Mouse (Mus musculus) hindbrain, embryonic 11.5 days (tissue): ENCODE measurements at regions not wholly inside any gene's neighbourhood (a gene's known extent, or its start where the extent isn't known, plus 50 kb on each side); places are given as distances from the start of the nearest gene placed in this dataset.

Experiments used
- ATAC-seq: fragments of 200-750 bp; cut with Nextera tagmentation; 2 replicates; pipeline ENCODE4 v1.8.0; 2017; ENCODE audit warnings: mild to moderate bottlenecking, moderate TSS enrichment, moderate library complexity; ENCODE audit not compliant: low FRiP score
- DNase-seq: peaks from one replicate; pipeline ENCODE4 v3.0.0-alpha.2; 2015; ENCODE audit warnings: low spot score
- H3K27ac ChIP-seq: fragments of 300-500 bp; sonication (generic); 2 replicates; pipeline ENCODE4 v1.5.1; 2014; ENCODE audit warnings: mild to moderate bottlenecking, low read depth, low read length
- H3K27me3 ChIP-seq: fragments of 300-500 bp; sonication (generic); 2 replicates; pipeline ENCODE4 v1.6.1; 2014; ENCODE audit warnings: mild to moderate bottlenecking, low read length, moderate library complexity, mixed read lengths; ENCODE audit not compliant: control insufficient read depth, insufficient read depth
- H3K36me3 ChIP-seq: fragments of 300-500 bp; sonication (generic); 2 replicates; pipeline ENCODE4 v1.6.1; 2014; ENCODE audit warnings: mild to moderate bottlenecking, low read length, moderate library complexity, mixed read lengths; ENCODE audit not compliant: control insufficient read depth, insufficient read depth
- H3K4me1 ChIP-seq: fragments of 300-500 bp; sonication (generic); replicated peaks from 2 replicates; pipeline ENCODE4 v1.6.1; 2014; ENCODE audit warnings: low read length, mixed read lengths; ENCODE audit not compliant: control insufficient read depth, insufficient read depth
- H3K4me2 ChIP-seq: fragments of 300-500 bp; sonication (generic); replicated peaks from 2 replicates; pipeline ENCODE4 v1.6.1; 2014; ENCODE audit warnings: mild to moderate bottlenecking, low read depth, low read length
- H3K4me3 ChIP-seq: fragments of 300-500 bp; sonication (generic); 2 replicates; pipeline ENCODE4 v1.5.1; 2014; ENCODE audit warnings: low read depth, low read length
- H3K9ac ChIP-seq: fragments of 300-500 bp; sonication (generic); 2 replicates; pipeline ENCODE4 v1.6.1; 2014; ENCODE audit warnings: low read depth, low read length
- H3K9me3 ChIP-seq: fragments of 300-500 bp; sonication (generic); 2 replicates; pipeline ENCODE4 v1.6.1; 2016; ENCODE audit warnings: low read length; ENCODE audit not compliant: control insufficient read depth
- WGBS: fragments of 180-500 bp; shearing (Covaris S2); extraction: QIAGEN DNeasy Blood & Tissue Kit; methylation state at CpG from one replicate; pipeline ENCODE4 v1.1.7; 2014; 5-methylcytosine and 5-hydroxymethylcytosine counted together

- no peak overlapping the region for H3K27ac ChIP-seq
- H3K36me3 ChIP-seq: no peaks in the 10 kb centered on the region
- ATAC-seq (peak; percentile 43; the same call in 1 of the 2 replicates), DNase-seq (no peak)
- no peak overlapping the region for H3K4me3 ChIP-seq
- H3K4me2 ChIP-seq: no peak overlapping the region
- H3K9me3 ChIP-seq: no peaks in the 10 kb centered on the region
- 78% methylated on average over 4 of the region's 4 CpGs for WGBS
- no peaks in the 10 kb centered on the region for H3K4me1 ChIP-seq
- H3K27me3 ChIP-seq: no peaks in the 10 kb centered on the region
- no peak overlapping the region for H3K9ac ChIP-seq
These were observed 458.7 kb downstream of the Fut8 start for GRCm38 (mm10) chr12:77696662-77697061.

- Histone ChIP-seq H3K27me3 (no peaks in the 10 kb centered on the region), H3K27ac (no peak overlapping the region), H3K4me3 (no peak overlapping the region), H3K9ac (0 out of 2 replicates have a peak overlapping the region, but pooled peaks have one; percentile 2), H3K4me1 (no peaks in the 10 kb centered on the region), H3K36me3 (no peaks in the 10 kb centered on the region), H3K9me3 (no peaks in the 10 kb centered on the region), H3K4me2 (no peak overlapping the region)
- DNase-seq (no peak), ATAC-seq (no peak)
- WGBS: 79% methylated on average over 7 of the region's 7 CpGs
These were observed 460.2 kb downstream of the Fut8 start for GRCm38 (mm10) chr12:77698088-77698487.

- WGBS: 18% methylated on average over 2 of the region's 2 CpGs
- H3K27ac ChIP-seq: no peak overlapping the region
- DNase-seq (no peak), ATAC-seq (no peak)
- no peak overlapping the region for H3K9ac ChIP-seq
- no peak overlapping the region for H3K4me2 ChIP-seq
- H3K27me3 ChIP-seq: no peaks in the 10 kb centered on the region
- no peaks in the 10 kb centered on the region for H3K36me3 ChIP-seq
- H3K4me3 ChIP-seq: no peak overlapping the region
- H3K4me1 ChIP-seq: no peaks in the 10 kb centered on the region
- no peaks in the 10 kb centered on the region for H3K9me3 ChIP-seq
These were observed 462.1 kb downstream of the Fut8 start for GRCm38 (mm10) chr12:77699896-77700605.

- Histone ChIP-seq H3K4me3 (no peak overlapping the region), H3K27ac (no peak overlapping the region), H3K9ac (no peak overlapping the region), H3K36me3 (no peaks in the 10 kb centered on the region), H3K9me3 (no peaks in the 10 kb centered on the region), H3K4me1 (no peaks in the 10 kb centered on the region), H3K27me3 (no peaks in the 10 kb centered on the region), H3K4me2 (no peak overlapping the region)
- ATAC-seq: no peak
- WGBS: 74% methylated on average over 7 of the region's 7 CpGs
- no peak for DNase-seq
These were observed 477.6 kb downstream of the Fut8 start for GRCm38 (mm10) chr12:77715506-77715905.

- H3K36me3 ChIP-seq: no peaks in the 10 kb centered on the region
- H3K9ac ChIP-seq: no peak overlapping the region
- ATAC-seq (peak; percentile 86), DNase-seq (peak; percentile 54)
- WGBS: 10% methylated on average over 2 of the region's 2 CpGs
- no peak overlapping the region for H3K4me3 ChIP-seq
- no peak overlapping the region for H3K4me2 ChIP-seq
- H3K9me3 ChIP-seq: no peaks in the 10 kb centered on the region
- H3K27ac ChIP-seq: no peak overlapping the region
- H3K4me1 ChIP-seq: no peaks in the 10 kb centered on the region
- no peaks in the 10 kb centered on the region for H3K27me3 ChIP-seq
These were observed 478.1 kb downstream of the Fut8 start for GRCm38 (mm10) chr12:77715979-77716378.

GRCm38 (mm10) chr12:77727766-77728165 is 466.3 kb upstream of the Gm6657 start:
- DNase-seq (no peak), ATAC-seq (no peak)
- no peak overlapping the region for H3K4me2 ChIP-seq
- no peaks in the 10 kb centered on the region for H3K36me3 ChIP-seq
- no peaks in the 10 kb centered on the region for H3K27me3 ChIP-seq
- no peaks in the 10 kb centered on the region for H3K9me3 ChIP-seq
- no peaks in the 10 kb centered on the region for H3K4me1 ChIP-seq
- 57% methylated on average over 4 of the region's 4 CpGs for WGBS
- no peak overlapping the region for H3K9ac ChIP-seq
- no peak overlapping the region for H3K4me3 ChIP-seq
- no peak overlapping the region for H3K27ac ChIP-seq

- no peak overlapping the region for H3K4me2 ChIP-seq
- H3K27ac ChIP-seq: no peak overlapping the region; the same call in 1 of the 2 replicates
- H3K36me3 ChIP-seq: no peaks in the 10 kb centered on the region
- WGBS: 61% methylated on average over 6 of the region's 6 CpGs
- no peak overlapping the region for H3K9ac ChIP-seq
- DNase-seq: peak; percentile 10
- no peaks in the 10 kb centered on the region for H3K9me3 ChIP-seq
- no peaks in the 10 kb centered on the region for H3K27me3 ChIP-seq
- H3K4me3 ChIP-seq: no peak overlapping the region
- no peaks in the 10 kb centered on the region for H3K4me1 ChIP-seq
- ATAC-seq: 0 out of 2 replicates have a peak, but pooled peaks have one; percentile 51
These were observed 454.8 kb upstream of the Gm6657 start for GRCm38 (mm10) chr12:77739047-77739760.

GRCm38 (mm10) chr12:77742716-77743115 is 451.3 kb upstream of the Gm6657 start:
- no peaks in the 10 kb centered on the region for H3K27me3 ChIP-seq
- no peak overlapping the region for H3K4me3 ChIP-seq
- DNase-seq: peak; percentile 18
- no peaks in the 10 kb centered on the region for H3K4me1 ChIP-seq
- no peak overlapping the region for H3K4me2 ChIP-seq
- H3K9me3 ChIP-seq: no peaks in the 10 kb centered on the region
- no peak for ATAC-seq
- H3K9ac ChIP-seq: no peak overlapping the region
- 17% methylated on average over 3 of the region's 3 CpGs for WGBS
- H3K27ac ChIP-seq: no peak overlapping the region
- no peaks in the 10 kb centered on the region for H3K36me3 ChIP-seq
